Mouse (Mus musculus) layer of hippocampus, postnatal 14 days (tissue): Measurements from ENCODE around the gene Rab21. TPM values are rescaled to one million over a fixed set of nuclear protein-coding genes. Genes with fewer than 3 reads are reported as not detected.

Source experiments
- DNase-seq, 2 experiments: peaks; one replicate each; pipeline ENCODE4 v3.0.0; 2021 to 2022; ENCODE audit warnings: low spot score in 2 of 2, mixed read lengths in 1 of 2
- long read RNA-seq, 2 experiments: library from polyadenylated mRNA; stranded (forward); transcript quantifications; one replicate each; pipeline ENCODE4 v2.0.0; 2021
- total RNA-seq, 2 experiments: library from RNA; stranded (reverse); gene quantifications; 2 replicates each; pipeline ENCODE4 v1.2.3; 2021

Rab21 gene
- 10 to 100 TPM; 54.4 to 55.4 TPM for total RNA-seq
- long read RNA-seq, experiment 1, full-length matches to known transcripts = 96 of 106 reads
- long read RNA-seq, experiment 1, partial matches to known transcripts = 5 of 106 reads
- long read RNA-seq, experiment 1, other reads (novel, unspliced or antisense) = 5 of 106 reads
- long read RNA-seq, experiment 2, full-length matches to known transcripts = 157 of 162 reads
- long read RNA-seq, experiment 2, partial matches to known transcripts = 3 of 162 reads
- long read RNA-seq, experiment 2, other reads (novel, unspliced or antisense) = 2 of 162 reads

- peak; percentile 97 to 98 for DNase-seq
Measured at GRCm38 (mm10) chr10:115315473-115316171, at the start of gene Rab21. TSS of gene Rab21 (minus strand) at chr10:115315594.

GRCm38 (mm10) chr10:115363151-115363550, 47.8 kb upstream of the Rab21 start:
- no peak for DNase-seq

- no peak for DNase-seq
Measured at GRCm38 (mm10) chr10:115362623-115362964, 47.2 kb upstream of the Rab21 start.

- DNase-seq = peak; percentile 94 to 96
Measured at GRCm38 (mm10) chr10:115361840-115362622, 46.6 kb upstream of the Rab21 start, which contains the start of gene Tmem19. TSS of gene Tmem19 (minus strand) at chr10:115362501.

GRCm38 (mm10) chr10:115359066-115359465, 43.7 kb upstream of the Rab21 start:
- no peak for DNase-seq

- no peak for DNase-seq
Measured at GRCm38 (mm10) chr10:115358216-115358919, 43.0 kb upstream of the Rab21 start.

GRCm38 (mm10) chr10:115356106-115356505, 40.7 kb upstream of the Rab21 start:
- no peak for DNase-seq

- DNase-seq = no peak
Measured at GRCm38 (mm10) chr10:115355016-115355415, 39.6 kb upstream of the Rab21 start.

- no peak for DNase-seq
Measured at GRCm38 (mm10) chr10:115354553-115354952, 39.2 kb upstream of the Rab21 start.

GRCm38 (mm10) chr10:115350810-115351397, 35.5 kb upstream of the Rab21 start:
- DNase-seq = no peak

- no peak for DNase-seq
Measured at GRCm38 (mm10) chr10:115349509-115349908, 34.1 kb upstream of the Rab21 start.

GRCm38 (mm10) chr10:115349029-115349428, 33.6 kb upstream of the Rab21 start:
- no peak for DNase-seq

GRCm38 (mm10) chr10:115348131-115348530, 32.7 kb upstream of the Rab21 start:
- no peak for DNase-seq

- DNase-seq = no peak
Measured at GRCm38 (mm10) chr10:115346444-115346843, 31.1 kb upstream of the Rab21 start.

GRCm38 (mm10) chr10:115342771-115343425, 27.5 kb upstream of the Rab21 start:
- DNase-seq = no peak

GRCm38 (mm10) chr10:115339820-115340328, 24.5 kb upstream of the Rab21 start:
- no peak for DNase-seq

- DNase-seq = no peak
Measured at GRCm38 (mm10) chr10:115336901-115337300, 21.5 kb upstream of the Rab21 start.

GRCm38 (mm10) chr10:115333528-115333927, 18.1 kb upstream of the Rab21 start:
- DNase-seq = no peak

- no peak for DNase-seq
Measured at GRCm38 (mm10) chr10:115332997-115333396, 17.6 kb upstream of the Rab21 start.

- no peak for DNase-seq
Measured at GRCm38 (mm10) chr10:115332420-115332952, 17.1 kb upstream of the Rab21 start.
